Mouse (Mus musculus) C2C12 (cell line): Measurements from ENCODE around the gene Il33.

Experiments
- CEBPB ChIP-seq: IDR thresholded peaks from one replicate; pipeline ENCODE4 v1.6.1; 2011; ENCODE audit warnings: low read depth, mild to moderate bottlenecking, control low read depth, moderate library complexity
- CTCF ChIP-seq: IDR thresholded peaks from one replicate; pipeline ENCODE4 v1.5.1; 2011; ENCODE audit not compliant: control insufficient read depth, insufficient read depth, insufficient read length
- MAX ChIP-seq: IDR thresholded peaks from one replicate; pipeline ENCODE4 v1.6.1; 2011; ENCODE audit warnings: mild to moderate bottlenecking, control low read depth
- MYOD1 ChIP-seq: IDR thresholded peaks from one replicate; pipeline ENCODE4 v1.6.1; 2011; ENCODE audit warnings: low read depth; ENCODE audit not compliant: control insufficient read depth, insufficient read length
- MYOG ChIP-seq: IDR thresholded peaks from one replicate; pipeline ENCODE4 v1.6.1; 2011; ENCODE audit not compliant: control insufficient read depth, insufficient read length; ENCODE audit errors: extremely low read depth
- USF1 ChIP-seq: IDR thresholded peaks from one replicate; pipeline ENCODE4 v1.6.1; 2011; ENCODE audit warnings: low read depth, mild to moderate bottlenecking, control low read depth, moderate library complexity

- TF ChIP-seq CTCF (no peak), CEBPB (no peak), USF1 (no peak), MAX (no peak), MYOG (no peak), MYOD1 (no peak)
Observed at GRCm38 (mm10) chr19:29893718-29894273, 31.1 kb upstream of the Il33 start.
